Mouse (Mus musculus) small intestine, adult 10 weeks (tissue): ENCODE measurements around the gene Slc8a3. TPM values are rescaled to one million over a fixed set of nuclear protein-coding genes. Genes with fewer than 3 reads are reported as not detected.

Experiments used
- polyA plus RNA-seq: library from polyadenylated mRNA; stranded (reverse); fragments of 350-450 nt; fragmentation: Illumina TruSeq; extraction: RNeasy Lipid Tissue Mini Kit (QIAGEN cat#74804); gene quantifications from one replicate; pipeline ENCODE4 v1.2.3, GENCODE M21; 2014; ENCODE audit warnings: low replicate concordance

The Slc8a3 gene
- polyA plus RNA-seq: 0.41 TPM

DNA sequence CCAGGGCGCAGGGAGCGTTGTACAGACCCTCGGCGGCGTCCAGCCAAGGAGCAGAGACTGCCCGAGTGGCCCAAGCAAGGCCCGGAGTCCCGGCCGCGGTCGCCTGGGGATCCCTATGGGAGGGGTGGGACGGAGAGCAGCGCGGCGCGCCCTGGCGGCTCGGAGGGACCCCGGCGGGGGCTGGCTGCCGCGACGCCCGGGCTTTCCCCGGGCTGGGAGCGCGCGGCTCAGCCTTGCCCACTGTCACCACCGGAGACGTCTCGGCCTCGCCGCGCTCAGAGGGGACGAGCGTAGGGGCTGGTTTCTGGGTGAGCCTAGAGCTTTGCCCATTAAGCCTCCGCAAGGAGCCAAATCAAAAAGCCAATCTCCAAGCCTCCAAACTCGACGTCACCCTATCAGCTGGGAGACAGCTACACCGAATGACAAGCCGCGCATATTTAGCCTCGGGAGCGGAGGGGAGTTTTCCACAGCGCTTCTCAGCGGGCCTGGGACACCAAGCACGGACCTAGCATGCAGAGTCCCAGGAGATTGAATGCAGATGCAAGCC lies at the start of gene Slc8a3:
Gene Slc8a3 (minus strand): TSS at position 306 of the 547 bp plus-strand sequence.

DNA sequence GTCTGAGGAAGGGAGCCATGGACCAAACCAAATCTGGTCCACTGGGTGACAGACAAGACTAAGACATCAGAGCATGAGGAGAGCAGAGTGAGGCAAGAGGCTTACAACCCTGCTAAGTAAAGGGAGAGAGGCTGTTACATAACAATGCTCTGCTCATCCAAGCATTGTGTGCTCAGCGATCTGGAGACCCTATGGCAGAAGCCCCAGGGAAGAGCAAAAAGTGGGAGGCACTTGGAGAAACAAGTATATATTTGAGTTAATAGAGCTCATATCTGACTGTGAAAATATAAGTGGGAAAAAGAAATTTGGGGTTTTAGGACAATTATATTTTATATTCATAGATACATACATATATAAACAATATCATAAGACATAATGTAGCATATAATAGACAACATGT lies 46.4 kb upstream of the Slc8a3 start, which contains the start of gene Gm4787:
Gene Gm4787 (minus strand): TSS at position 101 of the 400 bp plus-strand sequence.

Other genes with a start within 250 kb of the Slc8a3 start
- 5.6 TPM for gene Gm4787, start 46.3 kb upstream of the Slc8a3 start, polyA plus RNA-seq
- 9.1 TPM for gene Adam4, start 88.8 kb upstream of the Slc8a3 start, polyA plus RNA-seq
- 492 TPM for gene Cox16, start 151.9 kb upstream of the Slc8a3 start, polyA plus RNA-seq
- gene Gm20498, start 199.7 kb upstream of the Slc8a3 start, polyA plus RNA-seq: 8.5 TPM
- gene Synj2bp, start 199.7 kb upstream of the Slc8a3 start, polyA plus RNA-seq: 479 TPM
- gene Adam21, start 235.3 kb upstream of the Slc8a3 start, polyA plus RNA-seq: 0.22 TPM